Mouse (Mus musculus): Measurements from ENCODE around the gene Acox1. TPM values are rescaled to one million over a fixed set of nuclear protein-coding genes. Genes with fewer than 3 reads are reported as not detected.

The Acox1 gene
- 100 to 1,000 TPM; 101 to 116 TPM for total RNA-seq (2021)
- long read RNA-seq, experiment 1, transcript Acox1-201 (14 exons, 3,987 nt), result major isoform, 89 of 112 reads
- long read RNA-seq, experiment 1, partial matches to known transcripts, result 11 of 112 reads
- long read RNA-seq, experiment 1, other reads (novel, unspliced or antisense), result 9 of 112 reads
- long read RNA-seq, experiment 2, transcript Acox1-202 (14 exons, 3,743 nt), result minor isoform, 7 of 107 reads
- long read RNA-seq, experiment 2, transcript Acox1-201 (14 exons, 3,987 nt), result major isoform, 88 of 107 reads
- long read RNA-seq, experiment 2, partial matches to known transcripts, result 6 of 107 reads
- long read RNA-seq, experiment 2, other reads (novel, unspliced or antisense), result 6 of 107 reads

DNA sequence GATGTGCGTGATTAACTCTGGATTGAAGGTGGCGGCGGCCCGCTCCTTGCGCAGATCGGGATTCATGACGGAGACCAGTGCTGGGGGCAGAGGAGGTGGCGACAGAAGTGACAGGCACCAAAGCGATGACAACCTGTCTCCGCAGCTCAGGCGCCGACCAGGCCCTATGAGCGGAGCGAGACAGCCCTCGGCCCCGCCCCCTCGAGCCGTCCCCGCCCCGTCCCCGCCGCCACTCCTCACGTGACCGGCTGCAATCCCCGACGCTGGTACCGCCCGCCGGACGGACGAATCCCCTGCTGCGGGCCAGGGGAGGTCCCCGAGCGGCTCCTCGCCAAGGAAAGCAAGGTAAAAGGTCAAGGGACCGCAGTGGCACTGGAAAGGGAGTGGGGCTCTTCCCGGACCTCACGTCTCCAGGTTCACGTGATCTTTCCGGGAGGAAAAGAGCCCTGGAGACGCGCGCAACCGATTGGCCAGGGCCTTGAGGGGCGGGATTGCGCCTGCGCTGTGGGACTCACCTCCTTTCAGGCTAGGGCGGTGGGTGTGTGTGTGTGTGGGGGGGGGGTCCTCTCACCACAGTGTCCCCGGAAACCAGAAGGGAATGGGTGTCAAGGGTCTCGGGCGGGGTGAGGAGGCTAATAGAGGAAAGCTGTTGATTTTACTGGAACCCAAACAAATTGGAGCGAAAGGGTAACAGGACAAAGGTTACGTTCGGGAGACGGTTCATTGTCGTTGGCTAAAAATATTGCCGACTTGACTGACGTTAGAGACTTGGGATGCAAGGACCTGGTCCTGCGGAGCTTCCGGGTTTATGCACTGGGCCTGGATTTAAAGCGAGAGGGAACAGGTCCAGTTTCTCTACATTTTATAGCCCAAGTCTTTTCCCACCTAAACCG lies at the start of gene Acox1, which contains the start of gene Ten1:
TSS of gene Acox1 (minus strand) at position 407 of the 893 bp plus-strand sequence.
TSS of gene Ten1 (plus strand) at position 217 of the 893 bp plus-strand sequence.
- DNase-seq, result peak; percentile 98
- intact Hi-C loops (cut with DNase I), result no loop called here

- intact Hi-C loops (cut with DNase I), result no loop called here
Measured at GRCm38 (mm10) chr11:116247502-116248222, 48.8 kb upstream of the Acox1 start.

DNA sequence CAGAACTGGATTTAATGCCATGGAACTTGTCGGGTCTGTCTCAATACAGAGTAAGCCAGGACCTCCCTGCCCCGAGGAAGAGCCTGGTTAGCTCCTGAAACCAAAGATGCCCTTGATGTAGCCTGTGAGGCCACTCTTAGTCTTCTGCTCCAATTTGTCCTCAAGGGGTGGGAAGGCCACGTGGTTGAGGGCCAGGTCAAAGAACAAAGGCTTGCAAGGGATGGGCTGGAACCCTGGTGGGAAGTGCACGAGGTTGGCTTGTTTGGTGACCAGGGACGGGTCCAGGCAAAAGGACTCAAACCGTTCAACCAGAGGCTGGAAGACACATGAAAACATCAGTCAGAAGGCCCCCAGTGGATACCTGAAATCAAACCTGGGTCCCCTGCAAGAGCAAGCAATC lies 46.8 kb upstream of the Acox1 start:
- no peak for DNase-seq
- intact Hi-C loops (cut with DNase I), result no loop called here

More at GRCm38 (mm10) chr11:116247502-116248222, 48.8 kb upstream of the Acox1 start:
- DNase-seq, result no peak

DNA sequence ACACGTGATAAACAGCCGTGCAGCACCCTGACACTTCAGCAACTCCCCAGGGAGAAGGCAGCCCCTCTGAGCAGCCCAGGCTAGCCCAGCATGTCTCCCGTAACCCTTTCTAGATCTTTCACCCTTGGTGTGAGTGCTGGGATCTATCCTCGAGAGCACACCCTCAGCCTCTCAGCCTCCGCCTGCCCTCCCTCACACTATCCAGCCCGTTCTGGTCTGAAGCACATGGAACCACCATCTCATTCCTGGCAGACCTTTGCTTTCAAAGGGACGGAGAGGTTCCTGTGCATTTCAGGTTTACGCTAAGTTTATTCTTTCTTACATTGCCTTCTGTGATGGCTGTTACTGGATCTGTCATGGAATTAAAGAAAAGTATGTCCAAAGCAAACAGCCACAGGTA lies 45.7 kb upstream of the Acox1 start:
- intact Hi-C loops (cut with DNase I), result no loop called here
- no peak for DNase-seq

DNA sequence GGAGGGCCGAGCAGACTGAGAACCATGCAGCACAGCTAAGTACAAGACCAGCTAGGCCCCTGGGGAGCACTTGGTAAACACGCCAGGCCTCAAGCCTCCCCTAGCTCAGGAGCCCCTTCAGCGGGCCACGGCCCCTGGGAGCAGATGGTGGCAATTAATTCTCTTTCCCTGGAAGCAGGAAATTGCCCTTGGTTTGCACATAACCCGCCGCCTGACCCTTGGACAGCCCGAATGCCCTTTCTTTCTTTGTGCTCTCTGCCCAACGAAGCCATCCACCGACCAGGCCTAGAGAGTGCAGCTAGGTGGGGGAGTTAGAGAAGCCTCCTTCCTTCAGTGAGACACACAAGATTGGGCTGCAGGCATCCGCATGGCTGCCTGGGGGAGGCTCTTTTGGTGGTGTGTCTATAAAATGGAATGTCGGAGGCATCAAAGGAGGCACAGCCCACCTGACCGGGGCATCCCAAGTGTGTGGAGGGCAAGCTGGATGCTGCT lies 42.9 kb upstream of the Acox1 start:
- intact Hi-C loops (cut with DNase I), result no loop called here
- no peak for DNase-seq

GRCm38 (mm10) chr11:116239797-116240196 lies 41.0 kb upstream of the Acox1 start:
- intact Hi-C loops (cut with DNase I), result no loop called here
- DNase-seq, result no peak

- intact Hi-C loops (cut with DNase I), result no loop called here
- peak; percentile 31 to 45 for DNase-seq
Measured at GRCm38 (mm10) chr11:116237742-116238395, 39.0 kb upstream of the Acox1 start, which contains the start of gene Evpl. Evpl (minus strand) TSS chr11:116238077.

DNA sequence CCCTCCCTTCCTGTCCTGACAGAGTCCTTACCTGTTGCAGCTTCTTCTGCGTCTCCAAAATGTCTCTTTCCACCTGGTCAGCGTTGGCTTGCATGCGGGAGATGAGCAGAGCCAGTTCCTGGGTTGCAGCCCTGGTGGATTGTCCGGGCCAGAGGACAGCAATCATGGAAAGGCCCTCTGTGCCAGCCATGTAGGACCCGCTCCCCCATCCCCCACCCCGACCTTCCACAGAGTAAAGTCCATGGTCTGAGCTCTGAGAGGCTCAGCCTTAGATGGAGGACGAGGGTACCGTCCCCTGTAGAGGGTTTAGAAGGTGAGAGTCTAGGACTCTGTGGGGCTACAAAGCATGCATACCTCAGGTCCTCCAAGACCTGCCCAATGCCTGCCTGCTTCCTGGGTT lies 36.1 kb upstream of the Acox1 start:
- no peak for DNase-seq
- intact Hi-C loops (cut with DNase I), result no loop called here

- intact Hi-C loops (cut with DNase I), result no loop called here
- no peak for DNase-seq
Measured at GRCm38 (mm10) chr11:116232427-116232826, 33.6 kb upstream of the Acox1 start.

- DNase-seq, result no peak
- intact Hi-C loops (cut with DNase I), result loop anchor here (5.0 kb wide), 1 partner anchor 219 kb away; no protein-coding TSS in a partner anchor
Measured at GRCm38 (mm10) chr11:116228699-116229098, 29.9 kb upstream of the Acox1 start.

GRCm38 (mm10) chr11:116226414-116226813 lies 27.6 kb upstream of the Acox1 start:
- peak; percentile 83 to 91 for DNase-seq
- intact Hi-C loops (cut with DNase I), result loop anchor here (1.0 to 5.0 kb wide), 3 partner anchors 68 to 238 kb away; no protein-coding TSS in a partner anchor

DNA sequence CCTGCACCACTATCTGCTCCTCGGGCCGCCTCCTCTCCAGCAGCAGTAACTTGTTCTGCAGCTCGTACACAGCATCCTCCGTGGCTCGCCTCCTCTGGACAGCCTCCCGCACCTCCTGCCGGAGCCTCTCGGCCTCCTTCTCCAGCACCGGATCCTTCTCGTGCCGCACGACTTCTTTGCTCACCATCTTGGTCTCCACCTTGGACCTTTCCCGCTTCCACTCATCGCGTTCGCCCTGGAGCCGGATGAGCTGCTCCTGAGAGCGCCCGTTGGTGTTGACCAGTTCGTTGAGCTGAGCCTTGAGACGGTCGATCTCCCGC lies 23.9 kb upstream of the Acox1 start:
- intact Hi-C loops (cut with DNase I), result no loop called here
- DNase-seq, result no peak

DNA sequence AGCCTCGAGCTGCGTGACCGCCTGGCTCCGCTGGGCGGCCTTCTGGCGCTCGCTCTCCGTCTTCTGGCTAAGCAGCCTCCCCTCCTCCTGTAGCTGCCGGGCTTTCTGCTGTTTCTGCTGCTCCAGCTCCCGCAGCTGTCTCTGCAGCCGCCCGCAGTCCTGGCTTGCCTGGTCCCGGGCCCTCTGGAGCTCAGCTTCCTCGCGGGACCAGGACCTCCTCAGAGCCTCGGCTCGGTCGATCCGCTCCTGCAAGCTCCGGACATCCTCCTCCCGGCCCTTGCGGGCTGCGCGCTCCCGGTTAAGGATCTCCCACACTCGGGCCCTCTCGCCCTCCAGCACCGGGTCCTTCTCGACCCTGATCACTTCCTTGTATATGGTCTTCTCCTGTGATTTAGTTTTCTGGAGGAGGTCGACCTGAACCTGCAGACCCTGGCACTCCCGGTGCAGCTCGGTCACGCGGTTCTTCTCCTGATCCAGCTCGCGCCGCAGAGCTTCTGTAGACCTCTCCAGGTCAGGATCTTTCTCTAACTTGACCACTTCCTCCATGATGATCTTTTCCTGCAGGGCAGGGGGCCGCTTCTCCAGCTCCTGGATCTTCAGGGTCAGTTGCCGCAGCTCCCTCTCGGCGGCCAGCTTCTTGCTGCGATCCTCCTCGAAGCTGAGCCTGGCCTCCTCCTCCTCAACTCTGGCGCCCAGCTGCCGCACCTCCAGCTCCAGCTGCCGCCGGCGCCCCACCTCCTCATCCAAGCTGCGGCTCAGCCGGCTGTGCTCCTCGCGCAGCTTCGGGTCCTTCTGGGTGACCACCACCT lies 23.3 kb upstream of the Acox1 start:
- intact Hi-C loops (cut with DNase I), result no loop called here
- DNase-seq, result peak; percentile 47 to 59

DNA sequence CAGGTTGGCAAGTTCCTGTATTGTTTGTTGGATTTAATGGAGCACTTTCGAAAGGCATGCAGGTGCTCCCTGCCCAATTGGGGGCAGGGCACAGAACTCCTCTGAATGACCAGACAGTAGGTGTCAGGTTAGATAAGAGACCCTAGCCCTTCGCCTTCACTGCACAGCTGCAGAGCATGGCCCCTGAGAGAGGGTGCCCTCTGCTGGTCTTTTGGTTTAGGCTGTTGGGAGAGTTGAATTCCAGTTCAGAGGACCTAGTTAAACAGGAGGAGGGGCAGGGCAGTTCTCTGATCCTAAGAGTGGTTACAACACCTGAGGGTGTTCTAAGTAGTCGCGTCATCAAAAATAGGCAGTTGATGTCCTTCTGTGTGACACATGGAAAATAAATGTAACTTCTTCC lies 21.0 kb upstream of the Acox1 start:
- DNase-seq, result peak; percentile 74 to 82

DNA sequence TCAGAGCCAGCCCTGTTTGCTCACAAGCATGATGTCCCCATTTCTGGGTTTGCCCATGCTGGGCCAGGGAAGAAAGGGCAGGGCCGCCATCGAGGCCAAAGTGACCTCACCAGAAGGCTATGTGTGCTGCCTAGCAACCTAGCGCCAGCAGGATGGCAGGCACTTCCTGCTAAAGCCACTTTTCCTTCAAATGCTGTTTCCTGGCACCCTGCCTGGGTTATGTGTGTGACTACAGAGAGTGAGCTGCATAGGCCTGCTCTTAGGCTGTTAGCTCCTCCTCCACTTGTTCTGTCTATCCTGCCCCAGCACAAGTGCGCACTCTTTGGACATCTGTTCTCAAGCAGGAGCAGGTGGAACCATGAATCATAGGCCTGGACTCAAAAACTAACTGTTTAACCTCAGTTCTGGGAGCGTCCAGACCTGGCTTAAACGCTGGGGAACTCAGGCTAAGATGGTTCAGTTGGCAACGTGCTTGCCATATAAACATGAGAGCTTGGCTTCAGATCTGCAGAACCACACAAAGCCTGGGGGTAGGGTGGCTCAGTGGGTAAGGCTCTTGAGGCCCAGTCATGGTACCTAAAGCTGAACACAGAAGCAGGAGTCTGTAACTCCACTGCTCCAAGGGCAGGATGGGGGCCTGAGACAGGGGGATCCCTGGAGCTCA lies 20.0 kb upstream of the Acox1 start:
- peak; percentile 86 to 91 for DNase-seq
- intact Hi-C loops (cut with DNase I), result loop anchor here (2.0 to 5.0 kb wide), 3 partner anchors 18 to 132 kb away; partner anchors contain the start of genes Fbf1 and Wbp2

More for the DNA sequence above, 21.0 kb upstream of the Acox1 start:
- intact Hi-C loops (cut with DNase I), result loop anchor here (1.0 to 5.0 kb wide), 4 partner anchors 19 to 133 kb away; partner anchors contain the start of genes Fbf1 and Wbp2

GRCm38 (mm10) chr11:116218263-116218662 lies 19.4 kb upstream of the Acox1 start:
- intact Hi-C loops (cut with DNase I), result loop anchor here (2.0 to 5.0 kb wide), 3 partner anchors 17 to 131 kb away; partner anchors contain the start of genes Fbf1 and Wbp2
- DNase-seq, result peak in 1 of 2 experiments; percentile 61

DNA sequence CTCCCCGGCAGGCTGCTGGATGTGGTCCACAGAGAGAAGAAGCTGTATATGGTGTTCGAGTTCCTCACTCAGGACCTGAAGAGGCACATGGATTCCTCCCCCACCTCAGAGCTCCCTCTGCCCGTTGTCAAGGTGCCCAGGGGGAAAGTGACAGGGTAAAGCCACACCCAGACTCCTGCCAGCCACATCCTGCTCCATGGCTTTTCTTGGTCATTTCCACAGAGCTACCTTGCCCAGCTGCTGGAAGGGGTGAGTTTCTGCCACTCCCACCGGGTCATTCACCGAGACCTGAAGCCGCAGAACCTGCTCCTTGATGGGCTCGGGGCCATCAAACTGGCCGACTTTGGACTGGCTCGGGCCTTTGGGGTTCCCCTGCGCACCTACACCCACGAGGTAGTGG lies 17.7 kb upstream of the Acox1 start:
- intact Hi-C loops (cut with DNase I), result loop anchor here (5.0 kb wide), 1 partner anchor 129 kb away; the partner anchor contains the start of gene Wbp2
- no peak for DNase-seq

DNA sequence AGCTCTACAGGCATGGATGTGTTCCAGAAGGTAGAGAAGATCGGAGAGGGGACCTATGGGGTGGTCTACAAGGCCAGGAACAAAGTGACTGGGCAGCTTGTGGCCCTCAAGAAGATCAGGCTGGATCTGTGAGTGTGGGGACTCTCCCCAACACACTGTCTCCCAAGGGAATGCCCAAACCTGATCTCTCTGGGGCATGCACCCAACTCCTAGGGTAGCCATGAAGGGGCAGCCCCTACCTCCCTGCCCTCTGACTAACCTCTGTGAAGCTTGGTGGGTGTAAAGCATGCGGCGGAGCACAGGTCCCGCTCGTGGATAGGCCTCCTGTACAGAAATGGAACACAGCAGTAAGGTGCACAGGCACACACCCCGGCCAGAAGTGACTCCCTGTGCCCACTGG lies 17.1 kb upstream of the Acox1 start:
- intact Hi-C loops (cut with DNase I), result loop anchor here (5.0 kb wide), 1 partner anchor 129 kb away; the partner anchor contains the start of gene Wbp2
- no peak for DNase-seq

Data from heart, postnatal 14 days (tissue).